Mouse (Mus musculus) C2C12 (cell line): ENCODE results near the gene Dgkg. TPM values are rescaled to one million over a fixed set of nuclear protein-coding genes. Genes with fewer than 3 reads are reported as not detected.

ENCODE experiments used
- H3K27me3 ChIP-seq: one replicate; pipeline ENCODE4 v1.6.1; 2011; ENCODE audit not compliant: control insufficient read depth, insufficient read depth, insufficient read length
- H3K36me3 ChIP-seq: one replicate; pipeline ENCODE4 v1.6.1; 2011; ENCODE audit not compliant: control insufficient read depth, insufficient read depth
- H3K4me3 ChIP-seq: one replicate; pipeline ENCODE4 v1.5.1; 2011; ENCODE audit warnings: mild to moderate bottlenecking, control low read depth; ENCODE audit not compliant: poor library complexity, insufficient read depth, severe bottlenecking
- H3K79me2 ChIP-seq: one replicate; pipeline ENCODE4 v1.6.1; 2011; ENCODE audit not compliant: control insufficient read depth, insufficient read depth
- H3K79me3 ChIP-seq: one replicate; pipeline ENCODE4 v1.6.1; 2011; ENCODE audit warnings: low read depth, control low read depth
- H3ac ChIP-seq: one replicate; pipeline ENCODE3; 2011; ENCODE audit warnings: low read depth; ENCODE audit not compliant: control insufficient read depth, insufficient read length
- CEBPB ChIP-seq: IDR thresholded peaks from one replicate; pipeline ENCODE4 v1.6.1; 2011; ENCODE audit warnings: low read depth, mild to moderate bottlenecking, control low read depth, moderate library complexity
- CTCF ChIP-seq: IDR thresholded peaks from one replicate; pipeline ENCODE4 v1.5.1; 2011; ENCODE audit not compliant: control insufficient read depth, insufficient read depth, insufficient read length
- FOSL1 ChIP-seq: IDR thresholded peaks from one replicate; pipeline ENCODE4 v1.8.0; 2011; ENCODE audit warnings: mild to moderate bottlenecking, low read length; ENCODE audit not compliant: poor library complexity, insufficient read depth, severe bottlenecking
- MAX ChIP-seq: IDR thresholded peaks from one replicate; pipeline ENCODE4 v1.6.1; 2011; ENCODE audit warnings: mild to moderate bottlenecking, control low read depth
- MYOD1 ChIP-seq: IDR thresholded peaks from one replicate; pipeline ENCODE4 v1.6.1; 2011; ENCODE audit warnings: low read depth; ENCODE audit not compliant: control insufficient read depth, insufficient read length
- MYOG ChIP-seq: IDR thresholded peaks from one replicate; pipeline ENCODE4 v1.6.1; 2011; ENCODE audit not compliant: control insufficient read depth, insufficient read length; ENCODE audit errors: extremely low read depth
- USF1 ChIP-seq: IDR thresholded peaks from one replicate; pipeline ENCODE4 v1.6.1; 2011; ENCODE audit warnings: low read depth, mild to moderate bottlenecking, control low read depth, moderate library complexity
- polyA plus RNA-seq: library from polyadenylated mRNA; unstranded; fragments of >200 nt; fragmentation: generic; extraction: Trizol; gene quantifications from one replicate; pipeline ENCODE4 v1.2.1, GENCODE M21; 2012; ENCODE audit warnings: missing spikeins

The Dgkg gene
- polyA plus RNA-seq, 1 experiment = 0.01 TPM

GRCm38 (mm10) chr16:22531041-22531440 is 126.0 kb downstream of the Dgkg start:
- Histone ChIP-seq H3ac (no peak overlapping the region), H3K27me3 (peaks cover 10% of the 10 kb centered on the region), H3K4me3 (no peak overlapping the region), H3K79me3 (no peaks in the 10 kb centered on the region), H3K36me3 (no peaks in the 10 kb centered on the region), H3K79me2 (no peaks in the 10 kb centered on the region)
- TF ChIP-seq MAX = no peak
- TF ChIP-seq CEBPB = no peak
- no peak for TF ChIP-seq CTCF
- no peak for TF ChIP-seq USF1
- TF ChIP-seq MYOG = no peak
- no peak for TF ChIP-seq MYOD1
- no peak for TF ChIP-seq FOSL1

- Histone ChIP-seq H3K27me3 (no peaks in the 10 kb centered on the region), H3K79me2 (no peaks in the 10 kb centered on the region), H3K4me3 (no peak overlapping the region), H3K36me3 (no peaks in the 10 kb centered on the region), H3ac (no peak overlapping the region), H3K79me3 (no peaks in the 10 kb centered on the region)
- TF ChIP-seq FOSL1 (no peak), MAX (no peak), MYOD1 (no peak), MYOG (no peak), USF1 (no peak), CTCF (no peak), CEBPB (no peak)
These were observed 129.5 kb downstream of the Dgkg start for GRCm38 (mm10) chr16:22527499-22527939.

GRCm38 (mm10) chr16:22526386-22526785 is 130.6 kb downstream of the Dgkg start:
- no peaks in the 10 kb centered on the region for H3K79me3 ChIP-seq
- H3ac ChIP-seq = no peak overlapping the region
- no peaks in the 10 kb centered on the region for H3K36me3 ChIP-seq
- H3K27me3 ChIP-seq = no peaks in the 10 kb centered on the region
- no peak overlapping the region for H3K4me3 ChIP-seq
- TF ChIP-seq CEBPB (no peak), MAX (no peak)
- no peaks in the 10 kb centered on the region for H3K79me2 ChIP-seq

GRCm38 (mm10) chr16:22517431-22518384 is 139.3 kb downstream of the Dgkg start:
- H3K4me3 ChIP-seq = no peak overlapping the region
- H3K27me3 ChIP-seq = no peaks in the 10 kb centered on the region
- no peaks in the 10 kb centered on the region for H3K79me2 ChIP-seq
- TF ChIP-seq FOSL1 = no peak
- no peak for TF ChIP-seq USF1
- TF ChIP-seq MYOG = no peak
- no peak for TF ChIP-seq MYOD1
- no peak for TF ChIP-seq CEBPB
- no peak for TF ChIP-seq CTCF
- H3K36me3 ChIP-seq = no peaks in the 10 kb centered on the region
- no peaks in the 10 kb centered on the region for H3K79me3 ChIP-seq
- no peak overlapping the region for H3ac ChIP-seq

- Histone ChIP-seq H3K36me3 (no peaks in the 10 kb centered on the region), H3K4me3 (no peak overlapping the region), H3K79me3 (no peaks in the 10 kb centered on the region), H3K79me2 (no peaks in the 10 kb centered on the region), H3ac (no peak overlapping the region), H3K27me3 (no peaks in the 10 kb centered on the region)
- no peak for TF ChIP-seq FOSL1
- no peak for TF ChIP-seq MYOD1
These were observed 141.5 kb downstream of the Dgkg start for GRCm38 (mm10) chr16:22515476-22515875.

GRCm38 (mm10) chr16:22510861-22511637 is 146.0 kb downstream of the Dgkg start:
- H3K79me3 ChIP-seq = no peaks in the 10 kb centered on the region
- H3K36me3 ChIP-seq = no peaks in the 10 kb centered on the region
- H3ac ChIP-seq = no peak overlapping the region
- no peaks in the 10 kb centered on the region for H3K27me3 ChIP-seq
- TF ChIP-seq FOSL1 (no peak), MAX (no peak), CEBPB (no peak), USF1 (no peak), MYOG (no peak), CTCF (no peak), MYOD1 (no peak)
- H3K79me2 ChIP-seq = no peaks in the 10 kb centered on the region
- no peak overlapping the region for H3K4me3 ChIP-seq
